Mouse (Mus musculus) spleen, postnatal 4 days (tissue): ENCODE measurements around the gene Brsk1.

Experiments
- DNase-seq, 2 experiments: peaks; one replicate each; pipeline ENCODE4 v3.0.0; 2022; ENCODE audit warnings: low spot score in 2 of 2

Brsk1 gene

GRCm38 (mm10) chr7:4690387-4690786 is at the start of gene Brsk1:
Gene Brsk1, plus strand, starts transcription at chr7:4690604.
- no peak for DNase-seq

DNA sequence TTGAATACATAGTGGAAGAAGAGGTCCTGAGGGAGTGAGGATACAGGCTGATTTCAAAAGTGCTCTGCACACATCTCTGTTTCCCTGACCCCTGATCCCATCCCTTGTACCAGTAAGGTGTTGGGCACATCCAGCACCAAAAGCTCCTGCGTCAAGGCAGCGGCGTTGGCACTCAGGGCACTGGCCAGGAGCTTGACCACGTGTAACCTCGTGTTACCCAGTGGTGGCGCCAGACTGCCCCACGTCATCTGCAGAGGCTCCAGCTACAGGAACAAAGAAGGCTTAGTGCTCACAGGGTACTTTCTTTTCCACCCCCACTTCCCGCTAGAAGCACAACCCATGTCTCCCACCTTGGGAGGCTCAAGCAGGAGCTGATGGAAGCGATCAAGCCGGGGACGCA is 49.2 kb upstream of the Brsk1 start:
- no peak for DNase-seq

- DNase-seq: no peak
Measured at GRCm38 (mm10) chr7:4641956-4642355, 48.4 kb upstream of the Brsk1 start.

GRCm38 (mm10) chr7:4643225-4643624 is 47.2 kb upstream of the Brsk1 start:
- DNase-seq: no peak

- no peak for DNase-seq
Measured at GRCm38 (mm10) chr7:4646806-4647205, 43.6 kb upstream of the Brsk1 start.

DNA sequence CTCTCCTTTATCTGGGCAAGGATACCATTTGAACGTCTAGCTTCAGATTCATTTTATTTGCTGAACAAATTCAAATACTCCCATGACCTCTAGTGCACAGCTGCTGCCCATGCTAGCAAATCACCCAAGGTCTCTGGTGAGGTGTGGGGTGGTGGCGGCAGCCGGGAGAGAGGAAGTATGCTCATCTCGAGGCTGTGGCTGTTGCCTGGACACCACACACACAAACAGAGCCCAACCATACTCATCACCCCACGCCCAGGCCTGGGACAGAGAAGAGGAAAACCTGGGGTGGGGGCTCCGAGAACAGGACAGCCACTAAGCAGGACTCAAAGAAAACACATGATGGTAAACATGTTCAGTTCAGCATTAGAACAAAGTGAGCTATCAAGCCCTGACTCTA is 43.1 kb upstream of the Brsk1 start:
- DNase-seq: peak in 1 of 2 experiments; percentile 65

- no peak for DNase-seq
Measured at GRCm38 (mm10) chr7:4647992-4648391, 42.4 kb upstream of the Brsk1 start.

DNA sequence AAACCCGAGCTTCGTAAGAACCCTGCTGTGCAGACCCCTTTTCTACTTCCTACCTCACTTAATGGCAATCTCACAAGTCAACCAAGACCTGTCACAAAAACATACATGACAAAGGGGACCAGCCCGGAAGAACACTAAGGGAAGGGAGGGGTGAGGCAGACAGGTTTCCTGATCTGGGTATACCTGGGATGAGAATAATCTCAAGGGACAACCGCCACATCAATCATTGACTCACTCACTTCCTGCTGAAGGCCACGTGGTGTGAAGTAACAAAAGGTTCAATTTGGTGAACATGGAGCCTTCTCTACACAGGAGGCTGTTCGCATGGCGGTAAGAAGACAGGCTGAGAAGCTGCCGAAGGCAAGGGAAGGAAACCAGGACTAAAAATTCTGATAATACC is 38.8 kb upstream of the Brsk1 start:
- DNase-seq: no peak

GRCm38 (mm10) chr7:4652726-4653125 is 37.7 kb upstream of the Brsk1 start:
- no peak for DNase-seq

- DNase-seq: no peak
Measured at GRCm38 (mm10) chr7:4653351-4653750, 37.1 kb upstream of the Brsk1 start.

DNA sequence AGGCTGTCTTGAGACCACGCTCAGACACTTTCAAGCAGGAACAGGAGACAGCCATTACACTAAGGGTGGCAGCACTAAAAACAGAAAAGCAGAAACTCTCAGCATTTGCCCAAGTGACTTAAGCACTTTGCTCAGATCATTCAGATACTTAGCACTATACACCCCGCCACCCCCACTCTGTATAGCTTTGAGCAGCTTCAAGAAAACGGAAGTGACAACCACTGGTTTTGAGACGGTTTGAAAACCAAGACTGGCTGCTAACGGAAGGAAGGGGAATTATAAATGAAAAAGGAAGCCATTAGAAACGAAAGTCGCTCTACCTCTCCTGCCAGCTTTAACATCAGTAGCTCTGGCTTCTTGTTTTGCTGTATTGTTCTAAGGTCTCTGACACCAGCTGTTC is 36.6 kb upstream of the Brsk1 start:
- peak in 1 of 2 experiments; percentile 65 for DNase-seq

GRCm38 (mm10) chr7:4654221-4654620 is 36.2 kb upstream of the Brsk1 start:
- DNase-seq: no peak

DNA sequence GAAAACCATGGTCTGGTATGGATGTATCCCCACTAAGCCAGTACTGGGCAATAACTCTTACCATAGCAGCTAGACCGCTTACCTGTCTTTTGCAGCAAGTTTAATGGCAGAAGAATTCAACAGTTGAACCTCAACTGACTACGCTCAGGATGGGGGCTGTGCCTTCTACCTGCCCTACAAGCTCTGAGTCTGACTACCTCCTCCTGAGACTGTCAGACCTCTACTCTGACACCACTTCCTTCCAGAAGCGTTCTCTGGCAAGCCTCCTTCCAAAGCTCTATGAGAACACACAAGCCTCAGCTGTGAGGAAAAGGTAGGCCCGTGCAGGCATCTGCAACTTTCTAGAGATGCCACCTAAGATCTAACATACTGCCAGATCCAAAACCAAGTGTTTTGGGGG is 35.0 kb upstream of the Brsk1 start:
- DNase-seq: no peak

DNA sequence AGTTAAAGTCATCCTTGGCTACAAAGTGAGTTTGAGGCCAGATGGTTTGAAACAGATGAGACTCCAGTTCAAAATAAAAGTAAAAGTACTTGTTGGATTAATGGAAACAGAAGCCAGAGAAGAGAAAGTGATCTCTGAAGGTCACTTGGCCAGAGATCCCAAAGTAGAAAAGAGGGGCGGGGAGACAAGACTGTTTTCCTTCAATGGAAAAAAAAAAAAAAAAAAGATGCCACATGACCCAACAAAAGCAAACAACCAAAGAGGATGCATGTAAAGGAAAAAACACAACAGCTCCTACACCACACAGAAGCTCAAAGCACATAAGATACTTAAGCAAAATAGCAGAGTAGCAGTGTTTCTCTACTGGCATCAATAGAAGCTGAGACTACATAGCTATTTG is 34.5 kb upstream of the Brsk1 start:
- DNase-seq: no peak

DNA sequence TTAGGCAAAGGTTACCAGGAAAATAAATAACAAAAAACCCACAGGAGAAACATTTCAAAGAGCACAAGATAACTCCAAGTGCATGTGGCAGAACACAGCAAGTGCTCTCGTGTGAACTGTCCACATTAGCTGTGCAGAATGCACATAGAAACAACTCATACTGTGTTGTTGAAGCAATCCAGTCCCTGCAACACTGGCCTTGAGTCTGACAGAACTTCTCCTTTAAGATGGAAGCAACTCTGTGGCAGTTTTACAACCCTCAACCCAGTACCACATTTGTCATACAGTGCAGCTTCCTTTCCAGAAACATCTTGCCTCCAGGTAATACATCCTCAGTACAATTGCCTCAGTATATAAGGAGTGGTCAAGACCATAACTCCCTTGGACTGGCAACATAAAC is 33.6 kb upstream of the Brsk1 start:
- DNase-seq: no peak

- peak in 1 of 2 experiments; percentile 68 for DNase-seq
Measured at GRCm38 (mm10) chr7:4657521-4658127, 32.8 kb upstream of the Brsk1 start.

DNA sequence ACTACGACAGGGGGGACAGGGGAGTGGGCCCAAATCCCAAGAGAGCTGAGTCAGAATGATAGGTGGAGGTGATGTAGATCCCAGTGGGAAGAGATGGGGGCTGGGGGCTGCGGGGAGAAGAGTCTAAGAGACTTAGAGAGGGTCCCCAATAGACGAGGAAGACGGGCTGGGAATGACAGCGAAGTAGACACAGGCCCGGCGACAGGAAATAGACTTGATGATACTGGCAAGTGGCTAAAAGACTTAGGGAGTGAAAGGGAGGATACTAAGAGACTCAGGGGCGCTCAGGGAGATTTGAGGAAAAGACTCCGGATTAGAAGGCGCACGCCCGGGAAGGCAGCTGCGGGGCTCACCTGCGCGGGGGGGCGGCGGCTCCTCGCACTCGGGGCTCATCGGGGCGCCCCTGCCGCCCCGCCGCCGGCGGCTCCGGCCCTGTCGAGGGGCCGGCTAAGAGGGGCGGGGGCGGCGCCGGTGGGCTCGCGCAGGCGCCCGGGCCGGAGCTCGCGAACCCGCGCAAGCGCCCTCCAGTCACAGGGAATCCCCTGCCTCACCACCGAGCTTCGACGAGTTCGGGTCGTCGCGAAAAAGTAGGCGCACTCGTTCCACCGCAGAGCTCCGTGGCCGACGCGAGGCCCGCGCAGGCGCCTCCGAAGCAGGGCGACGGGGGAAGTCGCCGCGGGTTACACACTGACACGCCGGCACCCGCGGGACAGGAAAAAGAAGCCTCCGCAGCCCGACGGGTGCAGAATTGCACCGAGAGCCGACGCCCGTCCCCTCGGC is 32.1 kb upstream of the Brsk1 start:
- DNase-seq: peak in 1 of 2 experiments; percentile 25

DNA sequence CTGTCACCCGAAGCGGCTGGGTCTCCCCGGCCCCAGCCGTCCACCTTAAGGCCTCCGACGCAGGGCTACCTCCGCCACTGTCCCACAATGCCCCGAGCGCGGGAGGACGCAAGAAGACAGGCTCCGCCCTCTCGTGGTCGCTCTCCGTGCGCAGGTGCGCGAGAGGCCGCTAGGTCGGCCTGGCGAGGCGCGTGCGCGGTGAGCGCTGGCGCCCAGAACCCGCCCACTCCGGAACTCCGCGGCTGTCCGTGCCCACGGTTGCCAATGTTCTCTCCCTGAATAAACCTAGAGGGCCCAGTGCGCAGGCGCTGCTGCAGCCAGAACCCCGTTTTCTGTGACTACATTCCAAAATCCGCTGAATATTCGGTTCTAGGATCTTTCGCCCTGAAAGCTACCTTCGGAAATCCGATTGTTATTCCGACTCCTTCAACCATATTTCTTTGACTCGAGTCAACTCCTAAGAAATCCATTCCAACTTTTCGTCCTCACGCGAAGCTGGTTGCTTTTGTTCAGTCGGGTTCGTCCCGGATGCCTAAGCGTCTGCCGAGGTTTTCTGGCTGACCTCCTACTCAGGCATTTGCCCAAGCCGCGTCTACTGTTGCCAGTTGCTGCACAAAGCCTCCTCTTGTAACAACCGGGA is 31.4 kb upstream of the Brsk1 start, which contains the start of gene Ppp6r1:
Gene Ppp6r1, minus strand, starts transcription at position 108 of the 640 bp plus-strand sequence.
- peak; percentile 96 to 98 for DNase-seq

DNA sequence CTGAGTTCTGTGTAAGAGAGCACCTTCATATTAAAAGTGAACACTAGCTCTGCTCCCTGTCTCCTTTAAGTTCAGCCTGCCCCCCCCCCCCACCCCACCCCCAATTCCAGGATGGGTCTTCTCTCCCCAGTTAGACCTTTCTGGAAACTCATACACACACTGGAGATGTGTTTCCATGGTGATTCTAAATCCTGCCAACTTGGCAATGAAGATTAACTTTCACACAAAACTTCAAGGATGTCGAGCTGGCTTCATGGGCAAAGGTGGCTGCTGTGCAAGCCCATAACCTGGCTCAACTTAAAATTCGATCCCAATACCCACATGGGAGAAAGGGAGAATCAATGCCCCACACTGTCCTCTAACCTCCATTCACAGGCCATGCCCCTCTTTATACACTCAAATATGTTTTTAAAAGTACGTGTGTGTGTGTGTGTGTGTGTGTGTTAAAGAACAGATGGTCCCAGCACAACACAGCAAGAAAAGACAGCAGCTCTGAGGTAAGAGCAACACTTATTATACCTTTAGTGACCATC is 30.4 kb upstream of the Brsk1 start:
- DNase-seq: peak in 1 of 2 experiments; percentile 54

GRCm38 (mm10) chr7:4663179-4663578 is 27.2 kb upstream of the Brsk1 start:
- peak in 1 of 2 experiments; percentile 60 for DNase-seq

GRCm38 (mm10) chr7:4663742-4664141 is 26.7 kb upstream of the Brsk1 start:
- DNase-seq: no peak

GRCm38 (mm10) chr7:4666871-4667270 is 23.5 kb upstream of the Brsk1 start:
- DNase-seq: peak in 1 of 2 experiments; percentile 41
